Mouse (Mus musculus) lung, embryonic 15.5 days (tissue): ENCODE results near the gene Spata25. TPM values are rescaled to one million over a fixed set of nuclear protein-coding genes. Genes with fewer than 3 reads are reported as not detected.
A peak's percentile ranks its signal among the peaks of the same experiment; 100 is the strongest.
"Not testable (repeated sequence)": the region's sequence is repeated elsewhere in the genome, so short reads cannot be mapped to it uniquely, and the experiment has no call there.

Experiments
- ATAC-seq: fragments of 200-750 bp; cut with Nextera tagmentation; 2 replicates; pipeline ENCODE4 v1.8.0; 2017; ENCODE audit warnings: moderate number of reproducible peaks, borderline replicate concordance; ENCODE audit not compliant: low FRiP score, low TSS enrichment; ENCODE audit errors: extremely low read depth
- H3K27ac ChIP-seq: fragments of 300-500 bp; sonication (generic); 2 replicates; pipeline ENCODE4 v1.5.1; 2015; ENCODE audit warnings: moderate library complexity, mild to moderate bottlenecking, inconsistent platforms
- H3K27me3 ChIP-seq: fragments of 300-500 bp; sonication (generic); 2 replicates; pipeline ENCODE4 v1.6.1; 2015; ENCODE audit warnings: inconsistent platforms
- H3K36me3 ChIP-seq: fragments of 300-500 bp; sonication (generic); 2 replicates; pipeline ENCODE4 v1.6.1; 2015; ENCODE audit warnings: inconsistent platforms
- H3K4me1 ChIP-seq: fragments of 300-500 bp; sonication (generic); 2 replicates; pipeline ENCODE4 v1.6.1; 2015; ENCODE audit warnings: inconsistent platforms
- H3K4me2 ChIP-seq: fragments of 300-500 bp; sonication (generic); 2 replicates; pipeline ENCODE4 v1.6.1; 2015; ENCODE audit warnings: inconsistent platforms, mild to moderate bottlenecking, moderate library complexity
- H3K4me3 ChIP-seq: fragments of 300-500 bp; sonication (generic); 2 replicates; pipeline ENCODE4 v1.5.1; 2015; ENCODE audit warnings: mild to moderate bottlenecking, inconsistent platforms
- H3K9ac ChIP-seq: fragments of 300-500 bp; sonication (generic); 2 replicates; pipeline ENCODE4 v1.6.1; 2015; ENCODE audit warnings: inconsistent platforms
- H3K9me3 ChIP-seq: fragments of 300-500 bp; sonication (generic); 2 replicates; pipeline ENCODE4 v1.6.1; 2016; ENCODE audit warnings: inconsistent platforms
- WGBS: fragments of 180-500 bp; shearing (Covaris S2); methylation state at CpG from one replicate; pipeline ENCODE4 v1.1.7; 2015; 5-methylcytosine and 5-hydroxymethylcytosine counted together
- polyA plus RNA-seq: library from polyadenylated mRNA; unstranded; fragments of >200 nt; fragmentation: Nextera tagmentation; extraction: Ambion mirVana; gene quantifications from 2 replicates; pipeline ENCODE4 v1.2.1, GENCODE M21; 2015

Spata25 gene
- polyA plus RNA-seq, 1 experiment from 2014 or later: not detected

DNA sequence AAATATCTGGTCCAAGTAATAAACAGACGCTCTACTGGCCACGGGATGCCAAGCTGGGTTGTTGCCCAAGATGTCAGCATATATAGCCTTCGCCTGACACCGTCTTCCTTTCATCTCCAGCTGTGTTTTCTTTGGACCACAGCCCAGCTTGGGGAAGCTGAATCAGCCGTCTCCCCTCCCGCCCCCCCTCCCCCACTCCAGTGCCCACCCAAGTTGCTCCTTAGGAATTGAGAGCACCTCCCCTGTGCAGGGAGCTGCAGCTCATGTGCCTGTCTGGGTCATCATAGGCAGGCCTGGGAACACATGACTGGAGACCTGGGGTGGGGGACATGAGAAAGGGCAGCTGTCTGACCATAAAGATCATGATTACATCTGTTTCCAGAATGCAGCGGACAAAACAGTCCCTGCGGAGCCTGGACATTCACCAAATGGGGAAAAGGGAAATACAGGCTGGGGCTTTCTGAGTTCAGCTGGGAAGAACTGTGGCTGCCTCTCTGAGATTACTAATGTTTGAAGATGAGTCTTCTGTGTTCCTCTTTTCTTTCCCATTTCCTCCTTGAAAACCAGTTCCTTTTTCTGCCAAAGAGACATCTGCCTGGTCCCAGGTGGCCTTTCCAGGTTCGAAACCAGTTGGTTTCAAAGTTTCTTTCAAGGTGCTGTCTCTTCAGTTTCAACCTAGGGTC lies 34.0 kb upstream of the Spata25 start:
- WGBS: 20% methylated on average over 9 of the region's 9 CpGs
- Histone ChIP-seq H3K4me2 (0 out of 2 replicates have a peak overlapping the region, but pooled peaks have one; percentile 16), H3K27ac (peak overlapping the region; percentile 94), H3K9me3 (no peaks in the 10 kb centered on the region), H3K4me3 (no peak overlapping the region), H3K36me3 (no peaks in the 10 kb centered on the region), H3K9ac (no peak overlapping the region), H3K4me1 (peaks cover 55% of the 10 kb centered on the region), H3K27me3 (no peaks in the 10 kb centered on the region)
- peak; percentile 86 for ATAC-seq

DNA sequence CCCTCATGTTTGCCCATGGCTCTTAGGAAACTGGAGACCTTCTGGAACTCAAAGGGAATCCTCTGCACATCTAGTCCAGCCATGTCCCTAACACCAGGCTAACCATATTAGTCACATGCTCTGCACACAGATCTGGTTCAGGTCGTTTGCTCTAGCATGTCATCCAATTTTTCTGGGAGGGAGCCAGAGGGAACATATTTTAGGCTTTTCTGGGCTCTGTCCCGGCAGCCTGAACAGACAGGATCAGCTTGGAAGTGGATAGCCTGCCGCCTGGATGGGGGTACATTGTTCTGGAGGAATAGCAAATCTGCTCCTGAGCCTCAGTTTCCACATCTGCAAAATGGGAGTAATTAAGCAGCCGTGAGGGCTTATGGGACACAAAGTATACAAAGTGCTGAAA lies 32.8 kb upstream of the Spata25 start:
- Histone ChIP-seq H3K27ac (peak overlapping the region; percentile 94), H3K4me2 (no peak overlapping the region), H3K36me3 (no peaks in the 10 kb centered on the region), H3K27me3 (no peaks in the 10 kb centered on the region), H3K9ac (no peak overlapping the region), H3K9me3 (no peaks in the 10 kb centered on the region), H3K4me3 (no peak overlapping the region), H3K4me1 (peaks cover 55% of the 10 kb centered on the region)
- ATAC-seq: no peak
- 52% methylated on average over 4 of the region's 4 CpGs for WGBS

DNA sequence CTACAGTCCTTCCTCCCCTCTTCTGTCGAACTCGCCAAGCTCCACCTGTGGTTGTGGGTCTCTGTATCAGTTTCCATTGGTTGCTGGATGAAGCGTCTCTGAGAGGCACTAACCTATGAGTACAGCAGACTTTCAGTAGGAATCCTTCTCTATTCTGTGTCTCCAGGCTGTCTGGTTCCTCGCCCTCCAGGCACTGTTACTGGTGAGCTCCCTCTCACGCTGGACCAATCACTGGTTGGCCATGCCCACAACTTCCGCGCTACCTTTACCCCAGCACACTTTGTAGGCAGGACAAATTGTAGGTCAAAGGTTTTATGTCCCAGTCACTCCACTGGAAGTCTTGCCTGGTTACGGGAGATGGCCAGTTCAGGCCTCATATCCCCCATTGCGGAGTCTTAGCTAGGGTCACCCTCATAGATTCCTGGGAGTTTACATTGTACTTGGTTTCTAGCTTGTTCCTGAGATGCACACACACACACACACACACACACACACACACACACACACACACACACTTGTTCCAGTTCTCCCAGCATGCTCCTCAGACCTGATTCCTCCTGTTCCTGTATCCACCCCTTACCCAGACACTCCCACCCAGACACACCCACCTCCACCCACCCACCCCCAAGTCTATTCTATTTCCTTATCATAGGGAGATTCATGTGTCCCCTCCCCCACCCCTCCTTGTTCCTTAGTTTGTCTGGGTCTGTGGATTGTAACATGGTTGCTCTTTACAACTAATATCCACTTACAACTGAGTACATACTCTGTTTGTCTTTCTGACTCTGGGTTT lies 31.5 kb upstream of the Spata25 start:
- WGBS: 63% methylated on average over 9 of the region's 9 CpGs
- Histone ChIP-seq H3K9ac (no peak overlapping the region), H3K4me1 (peaks cover 66% of the 10 kb centered on the region), H3K9me3 (no peaks in the 10 kb centered on the region), H3K27me3 (no peaks in the 10 kb centered on the region), H3K4me3 (no peak overlapping the region), H3K36me3 (no peaks in the 10 kb centered on the region), H3K4me2 (no peak overlapping the region), H3K27ac (no peak overlapping the region)
- ATAC-seq: no peak

DNA sequence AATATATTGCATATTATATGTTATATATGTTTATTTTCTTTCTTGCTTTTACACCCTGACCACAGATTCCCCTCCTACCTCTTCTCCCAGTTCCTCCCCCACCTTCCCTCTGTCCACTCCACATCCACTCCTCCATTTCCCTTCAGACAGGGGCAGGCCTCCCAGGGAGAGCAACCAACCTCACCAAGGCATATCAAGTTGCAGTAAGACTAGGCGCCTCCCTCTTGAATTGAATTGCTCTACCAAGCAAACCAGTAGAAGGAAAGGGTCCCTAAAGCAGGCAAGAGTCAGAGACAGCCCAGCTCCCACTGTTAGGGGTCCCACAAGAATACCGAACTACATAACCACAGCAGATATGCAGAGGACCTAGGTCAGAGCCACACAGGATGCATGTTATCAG lies 30.8 kb upstream of the Spata25 start:
- Histone ChIP-seq H3K4me3 (no peak overlapping the region), H3K27ac (no peak overlapping the region), H3K9ac (no peak overlapping the region), H3K4me2 (no peak overlapping the region), H3K9me3 (no peaks in the 10 kb centered on the region), H3K36me3 (no peaks in the 10 kb centered on the region), H3K27me3 (no peaks in the 10 kb centered on the region), H3K4me1 (peaks cover 68% of the 10 kb centered on the region)
- no peak for ATAC-seq
- WGBS: 44% methylated on average over 2 of the region's 2 CpGs

DNA sequence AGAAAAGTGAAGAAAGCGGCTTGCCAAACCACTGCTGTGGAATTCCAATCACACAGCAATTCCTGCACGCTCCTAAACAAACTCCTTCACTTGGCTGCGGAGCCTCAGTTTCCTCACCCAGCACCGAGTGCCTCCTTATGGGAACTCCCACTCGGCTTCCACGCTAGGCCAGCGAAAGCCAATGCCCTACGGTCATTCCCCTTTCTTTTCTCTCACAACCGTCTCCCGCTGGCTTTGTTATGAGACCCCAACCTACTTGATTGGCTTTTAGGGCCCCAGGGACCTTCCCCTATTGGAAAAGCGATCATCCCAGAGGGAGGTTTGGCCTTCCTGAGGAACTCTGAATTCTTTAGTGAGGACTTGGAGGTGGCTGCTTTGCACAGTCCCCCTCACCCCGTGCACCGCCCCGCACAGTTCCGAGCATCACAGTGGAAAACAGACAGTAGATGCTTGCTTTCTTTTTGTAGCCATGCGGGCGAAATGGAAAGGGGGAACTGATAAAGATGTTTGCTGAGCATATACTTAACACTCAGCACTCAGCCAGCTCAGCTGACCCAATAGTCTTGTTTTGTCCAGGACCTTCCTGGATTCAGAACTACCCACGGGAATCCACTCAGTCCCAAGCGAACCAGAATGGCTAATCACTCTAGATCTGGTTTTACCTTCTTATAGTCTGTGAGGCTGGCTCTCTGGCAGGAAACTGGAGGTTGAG lies 29.7 kb upstream of the Spata25 start:
- WGBS: 8% methylated on average over 19 of the region's 19 CpGs
- H3K4me1 ChIP-seq: peaks cover 67% of the 10 kb centered on the region

DNA sequence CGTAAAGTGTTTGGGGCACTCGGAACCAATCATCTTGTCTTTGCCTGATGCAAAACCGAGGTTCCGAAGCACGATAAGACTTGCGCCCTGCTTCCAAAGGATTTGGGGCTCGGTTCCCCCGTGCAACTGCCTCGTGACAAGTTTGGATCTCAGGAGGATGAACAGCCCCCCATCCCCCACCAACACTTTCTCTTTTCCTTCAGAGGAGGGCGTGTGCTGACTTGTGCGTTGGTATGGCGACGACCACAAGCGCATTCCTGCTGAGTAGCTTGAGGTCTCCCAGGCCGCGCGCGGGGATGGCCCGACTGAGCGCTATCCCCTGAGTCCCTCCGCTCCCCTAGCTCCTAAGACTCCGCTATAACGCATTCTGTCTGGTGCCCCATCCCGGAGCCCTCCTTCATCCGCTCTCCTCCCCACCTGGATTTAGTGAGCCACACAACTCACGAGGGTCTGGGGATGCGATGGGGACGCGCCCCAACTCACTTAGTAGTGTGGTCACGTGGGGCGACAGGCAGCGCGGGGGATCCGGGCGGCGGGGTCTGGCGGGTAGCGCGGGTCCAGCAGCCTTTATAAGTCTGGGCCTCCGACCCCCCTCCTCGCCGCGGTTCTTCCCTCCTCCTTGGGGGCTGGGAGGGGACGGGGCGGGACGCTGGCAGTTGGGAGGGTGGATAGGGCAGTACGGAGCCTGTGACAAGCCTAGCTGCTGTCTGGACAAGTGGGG lies 28.9 kb upstream of the Spata25 start, which contains the start of gene Pltp:
Pltp (minus strand) TSS at position 611 of the 721 bp plus-strand sequence.
- H3K4me2 ChIP-seq: peak within 1 kb of the TSS; percentile 94
- peak within 1 kb of the TSS; percentile 41 for H3K9ac ChIP-seq
- no peaks in the 10 kb centered on the region for H3K27me3 ChIP-seq
- no peaks in the 10 kb centered on the region for H3K9me3 ChIP-seq
- H3K4me3 ChIP-seq: peak within 1 kb of the TSS; percentile 57
- ATAC-seq: peak; percentile 73
- H3K4me1 ChIP-seq: peaks cover 60% of the 10 kb centered on the region
- 0 out of 2 replicates have a peak, but pooled peaks cover 8% of the 10 kb centered on the region for H3K36me3 ChIP-seq
- under 1% methylated on average over 47 of the region's 47 CpGs for WGBS
- H3K27ac ChIP-seq: peak within 1 kb of the TSS; percentile 59

More for the DNA sequence above, 29.7 kb upstream of the Spata25 start:
- Histone ChIP-seq H3K36me3 (0 out of 2 replicates have a peak, but pooled peaks cover 2% of the 10 kb centered on the region), H3K4me3 (peak overlapping the region; percentile 57), H3K9me3 (no peaks in the 10 kb centered on the region), H3K27ac (peak overlapping the region; percentile 59), H3K4me2 (peak overlapping the region; percentile 94), H3K9ac (peak overlapping the region; percentile 41), H3K27me3 (no peaks in the 10 kb centered on the region)
- no peak; the same call in 1 of the 2 replicates for ATAC-seq

DNA sequence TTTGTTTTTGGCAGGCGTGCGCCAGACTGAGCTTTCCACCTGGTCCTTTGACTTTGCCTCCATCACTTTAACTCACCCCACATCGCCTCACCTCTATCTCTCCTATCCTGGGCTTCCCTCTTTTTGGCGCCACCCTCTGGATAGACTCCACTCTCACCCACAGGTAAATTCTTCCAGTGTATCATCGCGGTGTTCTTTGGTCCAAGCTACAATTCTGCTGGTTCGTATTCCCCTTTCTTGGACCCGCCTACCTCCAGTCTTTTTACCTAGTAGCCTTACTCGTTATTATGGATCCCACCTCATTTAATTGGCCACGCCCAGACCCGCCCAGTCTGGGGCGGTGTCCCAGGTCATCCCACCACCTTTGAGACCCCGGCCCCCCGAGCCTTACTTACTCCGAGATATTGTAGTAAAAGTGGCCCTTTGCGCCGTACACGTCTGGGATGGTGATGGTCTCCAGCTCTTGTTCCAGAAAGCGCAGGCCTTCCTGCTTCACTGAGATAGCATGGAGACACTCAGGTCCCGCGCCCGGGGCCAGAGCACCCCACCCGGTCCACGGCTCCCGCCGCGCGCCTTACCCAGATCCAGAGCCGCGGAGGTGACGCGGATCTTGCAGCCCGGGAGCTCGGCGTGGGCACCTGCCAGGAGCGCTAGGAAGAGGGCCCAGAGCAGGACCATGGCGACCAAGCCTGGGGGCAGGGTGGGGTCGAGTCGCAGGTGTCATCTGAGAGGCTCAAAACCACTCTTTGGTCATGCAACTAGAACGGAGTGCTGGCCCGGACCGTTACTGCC lies 28.2 kb upstream of the Spata25 start:
- H3K27me3 ChIP-seq: no peaks in the 10 kb centered on the region
- peak overlapping the region; percentile 57 for H3K4me3 ChIP-seq
- peaks cover 15% of the 10 kb centered on the region for H3K36me3 ChIP-seq
- H3K9me3 ChIP-seq: no peaks in the 10 kb centered on the region
- H3K9ac ChIP-seq: peak overlapping the region; percentile 41
- no peak for ATAC-seq
- H3K4me1 ChIP-seq: peaks cover 52% of the 10 kb centered on the region
- peak overlapping the region; percentile 94 for H3K4me2 ChIP-seq
- H3K27ac ChIP-seq: peak overlapping the region; percentile 59; the same call in 1 of the 2 replicates
- under 1% methylated on average over 42 of the region's 42 CpGs for WGBS

DNA sequence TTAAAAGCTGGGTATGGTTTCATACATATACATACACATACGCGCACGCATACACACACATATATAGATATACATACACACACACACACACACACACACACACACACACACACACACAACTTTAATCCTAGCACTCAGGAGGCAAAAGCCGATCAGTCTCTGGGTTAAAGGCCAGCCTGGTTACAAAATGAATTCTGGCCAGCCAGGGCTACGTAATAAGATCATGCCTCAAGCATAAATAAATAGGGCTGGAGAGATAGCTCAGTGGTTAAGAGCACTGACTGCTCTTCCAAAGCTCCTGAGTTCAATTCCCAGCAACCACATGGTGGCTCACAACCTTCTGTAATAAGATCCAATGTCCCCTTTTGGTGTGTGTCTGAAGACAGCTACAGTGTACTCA lies 27.2 kb upstream of the Spata25 start:
- not testable (repeated sequence) for H3K9me3 ChIP-seq, ATAC-seq, H3K9ac ChIP-seq, H3K27me3 ChIP-seq, H3K27ac ChIP-seq
- H3K4me2 ChIP-seq: peak overlapping the region; percentile 94
- peaks cover 43% of the 10 kb centered on the region for H3K4me1 ChIP-seq
- peak overlapping the region; percentile 57; the same call in 1 of the 2 replicates for H3K4me3 ChIP-seq
- peaks cover 22% of the 10 kb centered on the region for H3K36me3 ChIP-seq
- WGBS: 76% methylated on average over 5 of the region's 5 CpGs

DNA sequence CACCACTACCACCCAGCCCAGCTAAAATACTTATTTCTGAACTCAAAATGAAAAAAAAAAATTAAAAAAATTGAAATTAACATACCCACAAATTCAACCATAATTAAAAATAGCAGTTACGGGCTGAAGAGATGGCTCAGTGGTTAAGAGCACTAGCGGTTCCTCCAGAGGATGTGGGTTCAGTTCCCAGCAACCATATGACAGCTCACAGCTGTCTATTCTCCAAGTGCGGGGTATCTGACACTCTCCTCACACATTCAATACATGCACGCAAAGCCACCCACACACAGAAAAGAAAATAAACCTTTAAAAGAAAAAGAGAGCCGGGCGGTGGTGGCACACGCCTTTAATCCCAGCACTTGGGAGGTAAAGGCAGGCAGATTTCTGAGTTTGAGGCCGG lies 21.7 kb upstream of the Spata25 start:
- Histone ChIP-seq H3K4me1 (peaks cover 4% of the 10 kb centered on the region), H3K36me3 (peaks cover 34% of the 10 kb centered on the region), H3K9ac (no peak overlapping the region), H3K4me3 (no peak overlapping the region), H3K9me3 (no peaks in the 10 kb centered on the region), H3K27me3 (no peaks in the 10 kb centered on the region), H3K27ac (no peak overlapping the region), H3K4me2 (no peak overlapping the region)
- no peak for ATAC-seq
- WGBS: 61% methylated on average over 8 of the region's 8 CpGs

DNA sequence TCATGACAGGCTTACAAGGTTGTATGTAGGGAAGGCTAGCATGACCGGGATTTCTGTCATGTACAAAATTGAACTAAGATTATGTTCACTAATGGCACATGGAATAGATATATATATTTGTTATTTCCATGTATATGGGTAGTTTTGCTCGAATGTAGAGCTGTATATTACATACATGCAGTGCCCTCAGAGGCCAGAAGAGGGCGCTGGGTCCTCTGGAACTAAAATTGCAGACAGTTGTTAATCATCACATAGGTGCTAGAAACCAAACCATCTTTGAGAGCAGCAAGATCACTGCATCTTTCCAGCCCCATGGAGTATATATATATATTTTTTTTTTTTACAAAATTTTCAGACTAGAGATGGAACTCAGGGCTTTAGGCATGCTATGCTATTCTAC lies 17.4 kb upstream of the Spata25 start:
- Histone ChIP-seq H3K36me3 (peaks cover 18% of the 10 kb centered on the region), H3K4me1 (no peaks in the 10 kb centered on the region), H3K9me3 (no peaks in the 10 kb centered on the region), H3K4me2 (no peak overlapping the region), H3K27ac (no peak overlapping the region), H3K27me3 (no peaks in the 10 kb centered on the region), H3K9ac (no peak overlapping the region), H3K4me3 (no peak overlapping the region)
- ATAC-seq: no peak
- 56% methylated on average over 3 of the region's 3 CpGs for WGBS
